Mouse (Mus musculus): ENCODE data around the gene Foxp2.

DNA sequence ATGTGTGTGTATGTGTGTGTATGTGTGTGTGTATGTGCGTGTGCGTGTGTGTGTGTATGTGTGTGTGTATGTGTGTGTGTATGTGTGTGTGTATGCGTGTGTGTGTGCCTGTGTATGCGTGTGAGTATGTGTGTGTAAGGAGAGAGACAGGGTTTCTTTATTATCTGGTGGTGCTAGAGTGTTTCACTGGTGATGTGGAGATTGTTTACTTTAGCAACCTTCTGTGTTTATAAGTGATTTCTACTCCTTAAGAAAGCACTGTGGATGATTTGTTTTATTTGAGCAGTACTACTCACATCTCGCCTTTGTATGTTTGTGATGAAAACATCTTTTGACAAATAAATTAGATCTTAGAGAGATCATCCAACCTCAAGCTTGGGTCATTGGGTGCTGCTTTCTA, 77.1 kb downstream of the Foxp2 start:
- TF ChIP-seq CTCF (IDR thresholded peaks at IDR 0.05; ENCODE audit: control insufficient read depth, insufficient read depth, insufficient replicate concordance, low read depth, low read length) (no peak), POLR2A (IDR thresholded peaks at IDR 0.05; ENCODE audit: control insufficient read depth, low read depth, low read length) (no peak)

Measured in testis, adult 2 months (tissue).